Mouse (Mus musculus): ENCODE measurements at regions not wholly inside any gene's neighbourhood (a gene's known extent, or its start where the extent isn't known, plus 50 kb on each side); places are given as distances from the start of the nearest gene placed in this dataset.

DNA sequence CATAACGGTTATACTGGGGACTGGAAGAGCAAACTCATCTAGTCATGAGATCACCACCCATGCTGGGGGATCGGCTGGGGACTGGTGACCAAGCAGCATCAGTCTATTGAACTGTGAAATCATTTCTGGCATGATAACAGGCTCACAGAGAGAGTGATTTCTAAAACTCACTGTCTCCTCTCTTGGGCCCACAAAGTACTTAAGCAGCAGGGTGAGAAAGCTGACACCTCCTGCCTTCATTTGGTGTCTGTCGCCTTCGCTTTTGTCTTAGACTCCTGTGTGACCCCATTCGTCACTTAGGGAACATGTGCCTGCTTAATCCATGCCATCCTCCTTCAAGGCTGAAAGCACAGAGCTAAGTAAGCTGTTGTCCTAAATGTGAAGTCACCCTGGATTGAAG, 154.3 kb upstream of the Mylip start:
- no peaks in the 10 kb centered on the region for H3K36me3 ChIP-seq (replicated peaks)
- no peak overlapping the region for H3K4me2 ChIP-seq
- H3K9ac ChIP-seq: no peak overlapping the region
- no peak for ATAC-seq (replicated peaks)
- 0 out of 2 replicates have a peak, but pooled peaks cover 3% of the 10 kb centered on the region for H3K27me3 ChIP-seq (replicated peaks)
- no peak overlapping the region for H3K27ac ChIP-seq
- no peak overlapping the region for H3K4me3 ChIP-seq
- WGBS: 36% methylated on average over 5 of the region's 5 CpGs
- no peaks in the 10 kb centered on the region for H3K4me1 ChIP-seq
- H3K9me3 ChIP-seq: no peaks in the 10 kb centered on the region

DNA sequence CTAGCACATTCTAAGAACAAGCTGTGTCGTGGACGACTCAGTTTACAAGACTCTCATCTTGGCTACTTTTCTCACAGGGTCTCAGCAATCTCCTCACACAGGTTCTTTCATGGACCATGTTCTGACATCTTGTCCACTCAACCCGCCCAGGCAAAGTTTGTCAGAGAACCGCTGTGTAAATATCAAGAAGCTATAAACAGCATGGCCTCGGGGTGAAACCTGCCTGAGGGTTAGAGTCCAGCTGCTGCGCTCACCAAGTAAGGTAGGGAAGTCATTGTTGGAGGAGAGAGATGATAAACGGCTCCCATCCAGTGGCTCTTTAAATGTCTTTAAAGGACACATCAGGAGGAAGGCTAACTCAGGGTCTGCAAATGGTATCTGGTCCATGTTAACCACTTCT, 151.3 kb upstream of the Mylip start:
- Histone ChIP-seq H3K9ac (no peak overlapping the region), H3K4me3 (no peak overlapping the region), H3K36me3 (replicated peaks) (no peaks in the 10 kb centered on the region), H3K4me2 (no peak overlapping the region), H3K27me3 (replicated peaks) (no peaks in the 10 kb centered on the region), H3K4me1 (no peaks in the 10 kb centered on the region), H3K27ac (no peak overlapping the region), H3K9me3 (no peaks in the 10 kb centered on the region)
- no peak for ATAC-seq (replicated peaks)
- 87% methylated on average over 7 of the region's 7 CpGs for WGBS

DNA sequence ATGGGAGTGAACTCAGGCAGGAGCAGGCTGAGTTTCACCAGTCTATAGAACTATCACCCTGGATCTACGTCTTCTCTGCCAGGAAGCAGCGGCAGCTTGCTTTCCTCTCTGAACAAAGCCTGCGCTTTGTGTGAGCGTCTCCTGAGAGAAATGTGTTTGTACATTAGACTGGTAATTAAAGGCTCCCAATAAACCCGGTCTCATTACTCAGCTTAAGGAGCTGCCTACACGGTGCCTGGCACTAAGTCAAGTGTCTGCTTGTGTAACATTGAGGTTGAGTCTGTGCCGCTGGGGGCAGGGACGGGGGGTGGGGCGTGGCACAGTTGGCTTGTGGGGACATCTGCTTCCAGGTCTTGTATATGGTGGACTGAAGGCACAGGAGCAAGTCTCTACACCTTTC, 150.4 kb upstream of the Mylip start:
- no peaks in the 10 kb centered on the region for H3K36me3 ChIP-seq (replicated peaks)
- no peaks in the 10 kb centered on the region for H3K27me3 ChIP-seq (replicated peaks)
- H3K4me3 ChIP-seq: no peak overlapping the region
- H3K27ac ChIP-seq: no peak overlapping the region
- H3K9ac ChIP-seq: no peak overlapping the region
- ATAC-seq (replicated peaks): no peak
- no peak overlapping the region for H3K4me2 ChIP-seq
- WGBS: 56% methylated on average over 9 of the region's 9 CpGs
- H3K4me1 ChIP-seq: no peaks in the 10 kb centered on the region
- no peaks in the 10 kb centered on the region for H3K9me3 ChIP-seq

DNA sequence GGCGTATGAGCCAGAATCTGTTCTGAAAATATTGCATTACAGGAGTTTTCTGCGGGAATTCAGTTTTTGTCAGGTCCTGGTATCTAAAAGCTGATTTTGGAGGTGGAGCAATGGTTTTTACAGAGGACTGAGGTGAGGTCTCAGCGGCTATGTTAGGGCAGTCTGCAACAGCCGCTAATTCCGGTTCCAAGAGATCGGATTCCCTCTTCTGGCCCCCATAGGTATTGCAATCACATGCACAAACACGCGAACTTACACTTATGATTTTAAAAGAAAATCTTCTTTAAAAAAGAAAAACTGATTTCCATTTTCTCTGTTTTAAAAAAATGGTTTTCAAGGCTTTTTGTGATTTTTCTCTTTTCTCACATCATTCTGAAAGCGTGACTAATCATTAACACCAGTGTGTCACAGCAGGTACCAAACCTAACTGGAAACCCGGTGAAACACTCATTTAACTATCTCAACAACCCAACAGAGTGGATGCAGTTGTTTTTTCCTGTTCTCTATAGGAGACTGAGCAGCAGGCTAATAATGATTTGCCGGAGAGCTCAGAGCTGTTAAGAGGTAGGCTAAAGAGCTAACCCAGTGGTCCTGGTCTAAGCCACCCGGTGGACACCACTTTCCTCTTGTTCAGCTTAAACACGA, 149.4 kb upstream of the Mylip start:
- Histone ChIP-seq H3K9ac (no peak overlapping the region), H3K36me3 (replicated peaks) (no peaks in the 10 kb centered on the region), H3K9me3 (no peaks in the 10 kb centered on the region), H3K27me3 (replicated peaks) (no peaks in the 10 kb centered on the region), H3K4me2 (no peak overlapping the region), H3K4me1 (no peaks in the 10 kb centered on the region), H3K4me3 (no peak overlapping the region), H3K27ac (no peak overlapping the region)
- WGBS: 83% methylated on average over 13 of the region's 13 CpGs
- ATAC-seq (replicated peaks): no peak

DNA sequence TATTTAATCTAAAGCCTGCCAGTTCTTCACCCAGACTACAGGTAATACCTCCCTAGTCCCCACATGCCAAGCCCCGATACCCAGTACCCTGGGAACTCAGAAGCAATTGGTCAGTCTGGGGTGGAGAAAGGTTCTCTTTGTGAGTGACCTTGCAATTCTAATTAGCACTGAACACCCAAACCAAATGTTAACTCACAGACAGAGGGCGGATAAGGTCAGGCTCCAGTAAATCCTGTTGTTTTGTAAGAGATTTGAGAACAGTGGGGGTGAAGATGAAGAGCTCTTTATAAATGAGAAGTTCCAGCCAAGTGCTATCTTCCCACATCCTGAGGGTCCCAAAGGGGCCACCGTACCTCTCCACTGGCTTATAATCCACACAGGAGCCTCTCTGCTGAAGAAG, 147.3 kb upstream of the Mylip start:
- no peaks in the 10 kb centered on the region for H3K9me3 ChIP-seq
- H3K4me2 ChIP-seq: no peak overlapping the region
- WGBS: 28% methylated on average over 3 of the region's 3 CpGs
- no peaks in the 10 kb centered on the region for H3K4me1 ChIP-seq
- ATAC-seq (replicated peaks): no peak
- H3K27me3 ChIP-seq (replicated peaks): no peaks in the 10 kb centered on the region
- H3K4me3 ChIP-seq: no peak overlapping the region
- H3K9ac ChIP-seq: no peak overlapping the region
- no peaks in the 10 kb centered on the region for H3K36me3 ChIP-seq (replicated peaks)
- no peak overlapping the region for H3K27ac ChIP-seq

DNA sequence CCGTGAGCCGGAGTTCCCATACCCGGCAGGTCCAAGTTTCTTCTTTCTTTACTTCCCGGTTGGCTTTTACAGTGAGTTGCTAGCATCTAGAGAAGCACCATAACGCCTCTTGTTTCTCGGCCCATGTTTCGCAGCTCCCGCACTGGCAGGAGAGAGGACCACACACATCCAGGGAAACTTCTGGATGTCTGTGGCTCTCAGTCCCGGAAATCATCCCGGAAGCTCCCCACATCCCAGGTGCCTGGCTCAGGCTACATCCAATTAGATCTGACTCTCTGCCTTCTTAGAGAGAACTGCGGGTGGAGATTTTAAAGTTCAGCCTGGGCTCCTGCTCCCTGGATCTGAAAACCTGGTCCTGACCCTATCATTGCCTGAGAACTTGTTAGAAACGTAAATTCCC, 146.8 kb upstream of the Mylip start:
- H3K36me3 ChIP-seq (replicated peaks): no peaks in the 10 kb centered on the region
- H3K27me3 ChIP-seq (replicated peaks): no peaks in the 10 kb centered on the region
- H3K4me1 ChIP-seq: no peaks in the 10 kb centered on the region
- H3K4me2 ChIP-seq: no peak overlapping the region
- 69% methylated on average over 12 of the region's 12 CpGs for WGBS
- no peak overlapping the region for H3K9ac ChIP-seq
- H3K9me3 ChIP-seq: no peaks in the 10 kb centered on the region
- no peak for ATAC-seq (replicated peaks)
- H3K4me3 ChIP-seq: no peak overlapping the region
- H3K27ac ChIP-seq: no peak overlapping the region

DNA sequence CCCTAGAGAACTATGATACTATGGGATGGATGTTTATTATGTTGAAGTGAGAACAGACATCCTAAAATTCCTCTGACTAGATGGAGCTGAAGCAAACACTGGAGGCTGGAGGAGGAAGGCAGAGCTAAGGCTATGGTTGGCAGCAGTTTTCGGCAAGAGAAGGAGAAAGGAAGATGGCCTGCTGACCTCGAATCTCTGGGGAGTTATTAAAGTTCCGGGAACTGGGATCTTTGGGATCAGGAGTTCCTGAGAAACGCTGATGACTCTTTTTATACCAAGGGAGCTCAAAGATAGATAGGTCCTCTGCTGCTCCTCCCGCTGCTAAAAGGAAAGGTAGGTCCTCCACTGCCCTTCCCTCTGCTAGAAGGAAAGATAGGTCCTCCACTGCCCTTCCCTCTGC, 143.9 kb upstream of the Mylip start:
- Histone ChIP-seq H3K4me2 (no peak overlapping the region), H3K27me3 (replicated peaks) (no peaks in the 10 kb centered on the region), H3K9ac (no peak overlapping the region), H3K4me3 (no peak overlapping the region), H3K4me1 (no peaks in the 10 kb centered on the region; the same call in 1 of the 2 replicates), H3K27ac (no peak overlapping the region), H3K9me3 (no peaks in the 10 kb centered on the region), H3K36me3 (replicated peaks) (no peaks in the 10 kb centered on the region)
- no peak for ATAC-seq (replicated peaks)
- WGBS: 70% methylated on average over 5 of the region's 5 CpGs

DNA sequence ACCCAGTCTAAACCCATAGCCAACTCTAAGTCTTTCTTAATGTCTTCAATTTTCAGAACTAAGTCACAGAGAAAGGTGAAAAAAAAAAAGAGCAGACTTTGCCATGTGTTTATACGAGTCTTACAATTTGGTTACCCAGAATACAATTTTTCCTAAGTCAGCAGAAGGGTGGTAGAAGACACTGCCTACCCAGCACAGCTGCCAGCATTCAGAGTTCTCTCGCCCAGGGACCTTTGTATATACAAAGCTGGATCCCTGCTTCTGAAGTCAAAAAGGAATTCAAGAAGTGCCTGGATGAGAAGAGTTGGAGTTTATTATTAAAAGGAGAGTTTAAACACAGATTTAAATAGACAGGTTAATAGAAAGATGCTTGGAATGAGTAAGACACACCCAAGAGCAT, 143.2 kb upstream of the Mylip start:
- H3K4me3 ChIP-seq: no peak overlapping the region
- WGBS: 71% methylated on average over 2 of the region's 2 CpGs
- no peak for ATAC-seq (replicated peaks)

DNA sequence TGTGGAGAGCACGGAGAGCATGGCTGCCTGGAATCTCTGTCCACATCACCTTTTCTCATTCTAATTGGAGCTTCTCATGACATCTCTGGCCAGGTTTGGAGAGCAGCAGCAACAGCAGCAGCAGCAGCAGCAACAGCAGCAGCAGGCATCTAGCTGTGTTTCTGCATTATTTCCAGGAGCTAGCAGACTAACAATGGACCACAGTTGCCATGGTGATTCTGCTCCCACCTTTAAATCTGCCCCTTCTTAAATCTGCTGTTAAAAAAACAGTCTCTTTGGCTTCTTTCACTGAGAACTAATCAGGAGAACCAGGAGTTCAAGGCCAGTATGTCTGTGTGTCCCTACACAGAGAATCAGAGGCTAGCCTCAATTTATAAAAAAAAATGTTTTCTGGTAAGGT, 139.5 kb upstream of the Mylip start:
- Histone ChIP-seq H3K4me1 (no peaks in the 10 kb centered on the region; the same call in 1 of the 2 replicates), H3K9me3 (no peaks in the 10 kb centered on the region), H3K27ac (0 out of 2 replicates have a peak overlapping the region, but pooled peaks have one; percentile 6), H3K4me3 (no peak overlapping the region), H3K27me3 (replicated peaks) (no peaks in the 10 kb centered on the region), H3K4me2 (no peak overlapping the region), H3K9ac (no peak overlapping the region), H3K36me3 (replicated peaks) (no peaks in the 10 kb centered on the region)
- 20% methylated on average over 1 of the region's 1 CpGs for WGBS
- no peak for ATAC-seq (replicated peaks)

More for the DNA sequence above, 143.2 kb upstream of the Mylip start:
- no peak overlapping the region for H3K27ac ChIP-seq
- H3K27me3 ChIP-seq (replicated peaks): no peaks in the 10 kb centered on the region
- no peaks in the 10 kb centered on the region; the same call in 1 of the 2 replicates for H3K4me1 ChIP-seq
- no peak overlapping the region for H3K9ac ChIP-seq
- H3K36me3 ChIP-seq (replicated peaks): no peaks in the 10 kb centered on the region
- H3K9me3 ChIP-seq: no peaks in the 10 kb centered on the region
- H3K4me2 ChIP-seq: no peak overlapping the region

DNA sequence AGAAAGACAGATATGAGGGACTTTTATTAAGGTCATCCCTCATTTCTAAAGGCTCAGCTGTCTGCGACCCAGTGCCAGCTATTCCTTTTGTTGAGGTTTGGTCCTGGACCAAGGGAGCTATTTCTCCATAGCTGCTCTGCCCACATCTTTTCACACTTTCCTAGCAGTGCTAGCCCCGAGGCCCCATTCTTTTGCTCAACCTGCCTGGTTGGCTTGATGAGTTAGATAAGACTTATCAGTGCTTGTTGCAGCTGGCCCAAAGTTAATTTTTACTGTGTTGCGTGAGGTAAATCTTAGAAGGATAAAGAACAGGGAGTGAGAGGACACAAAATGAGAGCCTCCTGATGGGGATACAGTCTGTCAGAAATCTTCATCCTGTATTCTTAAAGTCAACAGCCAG, 138.5 kb upstream of the Mylip start:
- Histone ChIP-seq H3K36me3 (replicated peaks) (no peaks in the 10 kb centered on the region), H3K4me3 (no peak overlapping the region), H3K27me3 (replicated peaks) (no peaks in the 10 kb centered on the region), H3K9ac (no peak overlapping the region), H3K4me2 (no peak overlapping the region), H3K4me1 (no peaks in the 10 kb centered on the region; the same call in 1 of the 2 replicates), H3K27ac (no peak overlapping the region), H3K9me3 (no peaks in the 10 kb centered on the region)
- 73% methylated on average over 3 of the region's 3 CpGs for WGBS
- ATAC-seq (replicated peaks): no peak

DNA sequence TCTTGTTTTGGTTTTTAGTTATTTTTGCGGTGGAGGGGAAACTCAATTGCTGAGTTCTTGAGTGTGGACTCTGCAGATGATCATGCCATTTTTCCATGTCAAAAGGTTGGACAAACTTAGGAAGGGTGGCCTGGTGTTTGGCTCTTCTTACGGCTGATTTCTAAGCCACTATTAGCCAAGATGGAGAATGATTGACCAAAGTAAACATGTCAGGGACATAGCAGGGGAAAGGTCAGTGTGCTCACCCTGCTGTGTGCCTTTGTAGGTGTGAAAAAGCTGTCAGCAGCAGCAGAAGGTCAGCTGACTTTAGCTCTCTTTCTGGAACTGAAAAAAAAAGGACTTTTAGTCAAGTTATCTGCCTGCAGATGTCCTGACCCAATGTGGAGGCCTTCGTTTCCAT, 137.4 kb upstream of the Mylip start:
- 84% methylated on average over 3 of the region's 3 CpGs for WGBS
- Histone ChIP-seq H3K27me3 (replicated peaks) (no peaks in the 10 kb centered on the region), H3K4me1 (no peaks in the 10 kb centered on the region; the same call in 1 of the 2 replicates), H3K9me3 (no peaks in the 10 kb centered on the region), H3K36me3 (replicated peaks) (no peaks in the 10 kb centered on the region), H3K4me2 (no peak overlapping the region), H3K27ac (no peak overlapping the region), H3K4me3 (no peak overlapping the region), H3K9ac (no peak overlapping the region)
- no peak for ATAC-seq (replicated peaks)

DNA sequence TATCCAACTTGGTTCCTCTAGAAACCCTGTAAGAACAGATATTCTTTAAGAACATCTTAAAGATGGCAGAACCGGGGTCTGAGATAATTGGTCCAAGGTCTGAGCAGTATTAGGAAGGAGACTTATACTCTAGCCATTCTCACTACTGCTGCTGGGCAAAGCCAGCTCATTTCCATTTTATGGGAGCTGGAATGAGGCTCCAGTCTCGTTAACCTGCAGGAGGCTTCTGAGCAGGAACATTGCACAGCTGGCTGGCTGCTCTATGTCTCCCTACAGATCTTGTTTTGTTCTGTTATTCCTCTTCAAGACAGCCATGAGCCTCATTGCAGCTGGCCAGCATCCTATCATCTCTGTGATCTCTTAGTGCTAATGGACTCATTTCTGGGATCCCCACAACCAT, 136.3 kb upstream of the Mylip start:
- Histone ChIP-seq H3K27ac (no peak overlapping the region), H3K27me3 (replicated peaks) (no peaks in the 10 kb centered on the region), H3K9me3 (no peaks in the 10 kb centered on the region), H3K36me3 (replicated peaks) (no peaks in the 10 kb centered on the region), H3K4me1 (no peaks in the 10 kb centered on the region; the same call in 1 of the 2 replicates), H3K9ac (no peak overlapping the region), H3K4me2 (no peak overlapping the region), H3K4me3 (no peak overlapping the region)
- no peak for ATAC-seq (replicated peaks)
- 68% methylated on average over 2 of the region's 2 CpGs for WGBS

DNA sequence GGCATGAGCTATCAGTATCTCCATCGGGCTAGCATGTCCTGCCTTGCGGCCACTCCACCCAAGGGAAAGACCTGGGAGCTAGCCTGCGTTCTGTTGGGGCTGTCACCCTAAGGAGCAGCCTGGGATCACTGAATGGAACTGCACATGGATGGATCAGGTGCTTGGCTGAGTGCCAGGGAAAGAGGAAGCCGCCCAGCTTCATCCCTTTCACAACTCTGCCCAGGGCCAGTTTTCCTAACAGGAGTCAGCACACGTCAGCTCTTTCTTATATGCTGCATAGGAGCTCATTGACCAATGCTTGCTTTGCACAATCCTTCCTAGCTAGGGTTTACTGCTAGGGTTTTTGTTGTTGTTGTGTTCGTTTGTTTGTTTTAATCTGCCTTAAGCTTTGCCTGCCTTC, 134.3 kb upstream of the Mylip start:
- Histone ChIP-seq H3K9me3 (no peaks in the 10 kb centered on the region), H3K36me3 (replicated peaks) (no peaks in the 10 kb centered on the region), H3K4me3 (no peak overlapping the region), H3K4me2 (no peak overlapping the region), H3K9ac (no peak overlapping the region), H3K27ac (no peak overlapping the region), H3K4me1 (no peaks in the 10 kb centered on the region; the same call in 1 of the 2 replicates), H3K27me3 (replicated peaks) (no peaks in the 10 kb centered on the region)
- 76% methylated on average over 6 of the region's 6 CpGs for WGBS
- ATAC-seq (replicated peaks): no peak

Measured in midbrain, embryonic 15.5 days (tissue).